Mouse (Mus musculus): ENCODE measurements at regions not wholly inside any gene's neighbourhood (a gene's known extent, or its start where the extent isn't known, plus 50 kb on each side); places are given as distances from the start of the nearest gene placed in this dataset.

DNA sequence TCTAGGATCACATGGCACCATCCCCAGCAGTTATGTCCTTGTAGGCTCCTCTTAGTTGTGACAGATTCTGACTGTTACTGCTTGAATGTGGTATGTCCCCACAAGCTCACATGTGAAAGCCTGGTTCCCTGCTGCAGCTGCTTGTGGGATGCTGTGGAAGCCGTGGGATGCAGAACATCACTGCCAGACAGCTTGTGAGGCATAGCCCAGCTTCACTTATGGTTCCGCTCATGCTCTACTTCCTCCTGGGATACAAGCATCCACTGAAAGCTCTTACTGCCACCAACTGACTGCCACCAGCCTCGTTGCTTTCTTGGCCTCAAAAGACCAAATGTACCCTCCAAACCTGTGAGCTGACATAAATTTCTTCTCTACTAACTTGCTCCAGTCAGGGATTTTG is 167.7 kb upstream of the Ccdc122 start:
- peak in 1 of 2 experiments; percentile 35 for DNase-seq (ENCODE audit: low spot score in 2 of 2)

DNA sequence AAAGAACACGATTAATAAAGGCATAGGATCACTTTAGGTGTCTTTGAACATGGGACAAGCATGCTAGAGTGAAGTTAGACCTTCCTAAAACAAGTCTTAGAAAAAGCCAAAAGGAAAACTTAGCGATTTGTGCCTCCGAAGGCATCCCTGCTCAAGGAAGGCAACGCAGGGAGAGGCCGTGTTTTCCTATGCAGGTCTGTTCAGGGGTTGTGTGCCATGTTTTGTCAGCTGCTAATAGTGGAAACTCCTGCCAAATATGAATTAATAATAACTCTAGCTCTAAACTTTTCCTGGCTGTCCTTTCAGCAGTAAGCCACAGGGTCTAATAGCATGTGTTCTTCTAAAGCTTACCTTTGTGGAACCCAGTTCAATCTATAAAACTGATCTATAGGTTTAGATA is 168.4 kb upstream of the Ccdc122 start:
- no peak for DNase-seq (ENCODE audit: low spot score in 2 of 2)

DNA sequence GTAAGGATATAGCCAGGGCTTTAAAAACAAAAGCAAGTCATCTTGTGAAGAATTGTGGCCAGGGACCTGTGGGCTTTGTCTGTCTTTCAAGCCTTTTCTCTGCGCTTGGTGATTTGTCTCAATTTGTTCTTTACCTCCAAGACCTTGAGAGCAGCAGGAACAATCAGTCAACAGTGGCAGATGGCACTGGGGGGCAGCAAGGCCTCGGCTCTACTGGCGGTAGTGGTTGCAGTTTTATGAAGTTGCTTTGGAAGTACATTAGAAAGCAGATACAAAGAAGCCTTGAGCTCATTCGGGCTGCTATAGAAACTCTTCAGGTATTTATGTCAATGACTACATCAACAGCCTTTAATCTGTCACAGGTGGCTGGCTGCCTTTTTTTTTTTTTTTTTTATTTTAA is 171.9 kb upstream of the Ccdc122 start:
- DNase-seq (ENCODE audit: low spot score in 2 of 2), result no peak

DNA sequence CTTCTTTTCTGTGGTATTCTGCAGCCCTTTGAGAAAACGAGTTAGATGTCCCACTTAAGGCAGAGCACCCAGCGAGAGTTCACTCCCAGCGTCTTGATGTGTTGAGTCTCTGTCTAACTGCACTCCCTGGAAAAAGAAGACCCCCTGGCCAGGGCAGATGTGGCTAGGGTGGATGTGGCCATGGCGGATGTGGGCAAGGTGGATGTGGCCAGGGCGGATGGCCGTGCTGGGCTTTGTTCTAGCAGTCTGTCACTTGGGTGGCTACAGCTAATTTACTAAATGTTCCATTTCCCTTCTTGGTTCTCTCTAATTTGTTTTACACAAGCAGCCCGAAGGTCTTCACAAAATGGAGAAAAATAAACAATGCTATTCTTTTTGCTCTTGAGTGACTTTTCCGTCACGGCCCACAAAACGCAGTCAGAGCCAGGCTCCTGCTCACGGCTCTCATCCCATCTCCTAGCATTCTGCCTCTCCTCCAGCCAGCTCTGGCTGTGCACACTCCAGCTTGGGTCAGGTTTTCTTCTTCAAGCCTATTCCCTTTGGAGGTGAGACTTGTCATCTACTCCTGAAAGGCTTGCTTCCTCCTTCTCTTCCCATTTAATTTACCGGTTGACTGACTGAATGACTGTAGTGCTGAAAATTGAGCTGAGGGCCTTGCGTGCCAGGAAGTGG is 173.4 kb upstream of the Ccdc122 start:
- no peak for DNase-seq (ENCODE audit: low spot score in 2 of 2)

DNA sequence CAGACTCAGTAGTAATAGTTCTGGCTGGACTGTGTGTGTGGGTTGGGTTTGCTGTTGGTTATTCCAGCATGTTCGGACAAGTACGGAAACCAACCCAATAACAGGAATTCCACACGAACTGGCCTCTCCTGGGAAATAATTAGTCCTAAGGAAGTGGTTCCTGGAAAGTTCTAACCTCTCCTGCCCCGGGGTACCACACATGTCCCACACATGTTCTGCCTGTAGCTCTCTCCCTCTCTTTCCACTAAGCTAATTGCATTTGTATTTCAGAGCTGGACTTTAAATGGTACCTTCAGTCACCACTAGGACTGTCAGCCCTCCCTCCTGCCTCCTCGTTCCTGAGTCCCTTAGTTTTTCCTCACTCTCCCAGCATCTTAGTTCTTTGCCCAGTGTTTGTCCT is 178.2 kb upstream of the Ccdc122 start:
- no peak for DNase-seq (ENCODE audit: low spot score in 2 of 2)

DNA sequence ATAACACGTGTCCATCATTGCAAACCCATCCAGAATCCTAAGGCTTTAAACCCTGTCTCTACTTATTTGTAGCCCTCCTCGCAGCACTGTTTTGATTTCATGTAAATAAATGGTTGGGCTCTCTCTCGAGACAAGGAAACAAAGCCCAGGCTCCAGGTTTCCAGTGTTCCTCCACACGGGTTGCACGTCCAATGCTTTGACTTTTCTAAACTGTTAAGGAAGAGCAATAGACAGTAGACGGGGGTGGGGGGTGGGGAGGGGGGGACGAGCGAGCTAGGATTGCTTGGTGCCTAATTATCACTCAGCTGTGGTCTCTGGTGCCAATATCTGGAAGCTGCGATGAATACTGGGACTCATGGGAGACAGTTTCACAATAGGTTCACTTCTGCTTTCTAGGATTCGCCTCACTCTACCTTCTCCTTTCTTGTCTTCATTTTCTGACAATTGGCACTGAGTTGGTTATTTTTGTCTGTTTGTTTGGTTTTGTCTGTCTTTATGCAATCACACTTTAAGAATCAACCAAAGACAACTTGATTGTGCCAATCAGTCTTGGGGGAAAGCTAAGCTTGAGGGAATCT is 179.3 kb upstream of the Ccdc122 start:
- no peak for DNase-seq (ENCODE audit: low spot score in 2 of 2)

DNA sequence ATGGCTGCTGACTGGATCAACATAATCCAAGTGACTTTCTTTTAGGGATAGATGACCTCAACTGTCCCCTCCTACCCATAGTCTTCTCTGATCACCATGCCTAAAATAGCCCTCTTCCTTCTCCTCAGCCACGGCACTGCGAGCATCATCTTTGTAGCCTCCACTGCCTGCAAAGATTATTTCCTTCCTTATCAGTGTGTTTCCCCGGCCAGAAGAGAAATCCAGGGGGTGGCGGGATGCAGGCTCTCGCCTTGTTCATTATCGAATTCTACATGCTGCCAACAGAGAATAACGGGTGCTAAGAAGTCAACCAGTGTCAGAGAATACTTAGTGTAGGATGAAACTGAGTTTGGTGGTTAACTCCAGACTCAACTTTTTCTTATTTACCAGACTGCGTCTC is 180.0 kb upstream of the Ccdc122 start:
- no peak for DNase-seq (ENCODE audit: low spot score in 2 of 2)

DNA sequence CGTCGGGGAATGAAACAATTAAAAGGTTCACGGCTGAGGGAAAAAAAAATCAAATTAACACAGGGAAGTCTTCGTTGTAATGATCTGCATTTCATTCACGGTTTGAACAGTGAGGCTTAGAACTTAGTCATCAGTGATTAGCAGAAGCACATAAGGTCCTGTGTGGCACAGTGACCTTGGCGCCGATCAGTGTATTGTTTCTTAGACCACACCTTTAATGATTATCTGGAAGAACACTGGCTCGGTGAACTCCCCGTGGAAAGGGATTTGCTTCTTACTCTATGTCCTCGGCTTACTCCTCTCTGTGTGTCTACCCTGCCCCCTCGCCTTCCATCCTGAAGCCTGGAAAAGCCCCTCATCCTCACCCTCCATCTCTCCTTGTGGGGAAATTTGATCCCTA is 181.6 kb upstream of the Ccdc122 start:
- no peak for DNase-seq (ENCODE audit: low spot score in 2 of 2)

DNA sequence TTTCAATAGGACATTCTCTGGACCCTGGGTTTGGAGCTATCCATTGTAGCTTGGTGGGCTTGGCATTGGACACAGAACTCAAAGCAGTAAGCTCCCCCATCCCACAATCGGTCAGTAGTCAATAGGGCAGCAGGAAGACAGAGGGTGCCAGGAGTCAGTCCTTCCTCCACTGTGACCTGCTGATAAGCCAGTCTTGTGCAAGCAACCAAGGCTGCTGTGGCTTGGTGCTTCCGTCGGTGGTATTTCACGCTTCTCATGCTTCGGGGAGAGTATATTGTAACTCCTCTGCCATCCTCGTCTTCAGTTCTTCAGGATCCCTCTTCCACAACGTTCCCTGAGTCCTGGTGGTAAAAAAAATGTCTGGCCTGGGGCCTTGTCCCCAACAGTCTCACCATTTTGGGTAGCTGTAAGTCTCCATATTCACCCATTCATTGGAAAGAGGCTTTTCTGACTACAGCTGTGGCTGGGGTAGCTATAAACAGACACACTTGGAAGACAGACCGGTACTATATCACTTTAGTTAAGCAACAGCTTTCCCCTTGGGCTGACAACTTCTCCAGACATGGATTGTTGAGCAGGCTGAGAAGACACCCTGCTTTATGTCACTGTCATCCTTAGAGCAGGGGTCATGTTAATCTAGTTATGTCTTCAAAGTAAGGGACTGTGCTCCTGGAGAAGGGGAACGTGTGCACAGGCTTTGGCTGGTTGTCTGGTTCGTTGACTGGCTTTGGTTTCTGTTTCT is 184.9 kb upstream of the Ccdc122 start:
- no peak for DNase-seq (ENCODE audit: low spot score in 2 of 2)

DNA sequence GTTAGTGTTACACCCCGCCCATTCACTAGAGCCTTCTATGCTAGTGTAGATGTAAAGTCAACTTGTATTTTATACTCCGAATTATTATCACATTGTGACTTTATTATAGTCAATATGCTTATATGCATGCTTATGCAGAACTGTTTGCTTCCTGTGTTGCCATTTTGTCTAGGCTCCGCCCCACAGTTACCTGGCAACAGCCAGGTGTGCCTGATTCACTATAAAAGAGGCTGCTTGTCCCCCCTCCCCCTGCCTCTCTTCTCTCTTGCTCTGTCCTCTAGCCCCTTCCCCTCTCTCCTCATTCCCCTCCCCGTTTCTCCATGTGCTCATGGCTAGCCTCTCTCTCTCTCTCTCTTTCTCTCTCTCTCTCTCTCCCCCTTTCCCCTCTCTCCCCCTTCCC is 185.9 kb upstream of the Ccdc122 start:
- DNase-seq (ENCODE audit: low spot score in 2 of 2), result no peak

DNA sequence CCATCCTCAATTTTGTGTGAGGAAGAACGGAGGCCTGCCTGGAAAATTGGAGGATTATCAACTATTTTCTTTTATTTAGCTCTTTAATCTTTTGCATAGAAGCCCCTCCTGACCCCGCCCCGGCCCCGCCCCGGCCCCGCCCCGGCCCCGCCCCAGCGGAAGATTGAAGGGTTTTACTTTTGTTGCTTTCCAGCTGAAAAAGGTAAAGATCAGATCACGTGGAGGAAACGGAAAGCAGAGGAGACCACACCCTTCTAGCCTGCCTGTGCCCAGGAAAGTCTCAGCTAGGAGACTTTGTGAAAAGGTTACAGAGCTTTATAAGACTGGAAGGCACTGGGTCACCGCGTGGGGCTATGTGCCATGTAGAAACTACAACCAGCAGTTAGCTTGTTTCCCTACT is 186.5 kb upstream of the Ccdc122 start:
- DNase-seq (ENCODE audit: low spot score in 2 of 2), result no peak

DNA sequence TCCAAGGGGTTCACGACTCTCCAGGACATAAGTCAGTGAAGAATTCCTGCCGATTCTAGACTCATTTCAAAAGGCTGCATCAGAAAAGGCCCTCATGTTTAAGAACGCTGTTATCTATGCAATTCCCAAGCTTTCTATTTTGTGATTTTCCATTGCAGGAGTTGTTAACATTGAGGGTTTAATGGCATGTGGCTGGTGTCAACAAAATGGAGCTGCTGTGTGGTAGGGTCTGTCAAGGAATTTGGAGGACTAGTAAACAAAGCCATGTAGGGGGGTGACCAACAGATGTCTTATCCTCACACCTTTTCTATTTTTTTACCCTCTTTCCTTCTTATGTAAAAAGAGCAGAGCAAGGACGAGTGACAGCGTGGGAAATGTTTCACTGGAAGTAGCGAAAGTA is 186.9 kb upstream of the Ccdc122 start:
- no peak for DNase-seq (ENCODE audit: low spot score in 2 of 2)

DNA sequence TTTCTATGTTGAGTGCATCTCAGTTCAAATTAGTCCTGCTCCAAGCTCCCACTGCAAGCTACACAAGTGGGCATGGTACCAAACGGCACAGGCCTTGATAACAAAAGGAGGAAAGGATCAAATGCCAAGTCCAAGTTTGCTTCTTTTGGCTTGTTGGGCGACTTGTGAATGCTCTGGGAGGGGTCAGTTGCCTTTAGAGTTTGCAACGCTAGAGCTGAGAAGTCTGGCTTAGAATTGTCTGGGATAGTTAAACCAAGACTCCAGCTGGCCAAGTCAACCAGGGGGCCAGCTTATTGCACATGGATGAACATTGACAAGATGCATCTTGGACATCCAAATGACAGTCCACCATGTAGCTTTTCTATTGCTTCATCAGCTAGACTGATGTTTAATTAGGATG is 187.5 kb upstream of the Ccdc122 start:
- no peak for DNase-seq (ENCODE audit: low spot score in 2 of 2)

DNA sequence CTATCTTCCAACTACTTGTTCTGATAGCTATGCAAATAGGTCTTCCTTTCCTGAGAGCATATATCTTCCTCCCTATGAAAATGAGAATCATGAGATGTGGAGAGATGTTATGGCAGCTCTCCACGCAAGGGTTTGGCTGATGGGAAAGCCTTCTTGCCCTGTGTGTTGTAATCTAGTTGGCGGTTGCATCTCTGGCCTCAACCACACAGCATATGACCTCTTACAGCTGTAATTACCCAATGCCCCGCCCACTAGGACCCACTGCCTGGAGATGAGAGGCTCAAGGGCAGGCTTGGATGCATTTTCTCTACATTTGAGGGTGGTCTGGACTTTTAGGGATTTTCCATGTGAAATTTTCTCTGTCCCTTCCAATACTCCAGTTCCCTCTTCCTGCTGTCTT is 190.9 kb upstream of the Ccdc122 start:
- no peak for DNase-seq (ENCODE audit: low spot score in 2 of 2)

DNA sequence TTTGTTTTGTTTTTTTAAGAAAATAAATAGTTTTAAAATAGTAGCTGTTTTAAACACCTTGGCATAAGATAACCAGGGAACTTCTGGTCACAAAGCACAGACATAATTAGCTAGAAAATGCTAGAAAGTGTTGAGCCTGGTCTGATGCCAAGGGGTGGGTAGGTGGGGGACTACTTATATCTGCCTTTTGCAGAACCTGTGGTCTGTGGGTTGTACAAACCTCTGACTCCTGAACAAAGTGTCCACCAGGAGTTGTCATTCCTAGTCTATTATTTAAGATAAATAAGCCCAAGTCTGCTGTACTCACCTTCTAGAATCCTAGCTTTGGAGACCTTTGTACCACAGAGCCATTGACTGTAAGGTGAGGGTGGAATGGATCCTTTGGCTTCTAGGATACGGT is 191.9 kb upstream of the Ccdc122 start:
- no peak for DNase-seq (ENCODE audit: low spot score in 2 of 2)

DNA sequence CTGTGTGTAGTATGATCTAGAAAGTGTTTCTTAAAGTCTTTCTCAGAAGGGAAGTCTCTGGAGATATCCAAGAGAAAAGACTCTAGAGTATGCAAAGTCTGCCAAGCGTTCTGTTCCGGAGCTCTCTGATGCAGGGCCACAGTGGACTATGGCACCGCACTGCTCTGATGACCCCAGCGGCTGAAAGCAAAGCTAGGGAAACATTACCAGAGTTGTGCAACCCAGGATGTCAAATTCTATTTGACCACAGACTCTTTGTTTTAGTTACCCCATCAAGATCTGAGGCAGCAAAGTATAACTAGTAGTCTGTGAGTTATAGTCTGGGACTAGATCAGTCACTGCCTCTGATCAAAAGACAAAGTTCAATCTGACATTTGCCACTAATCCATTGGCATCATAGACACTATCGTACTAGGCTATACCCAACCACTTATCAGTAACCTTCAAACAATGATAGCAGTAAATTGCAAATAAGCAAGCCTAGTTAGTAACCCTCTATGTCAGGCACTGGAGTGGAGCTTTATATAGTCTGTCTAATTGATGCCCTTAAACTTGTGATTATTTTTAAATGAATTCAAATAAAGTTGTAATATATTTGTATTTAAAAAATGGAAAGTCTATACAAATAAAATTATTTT is 198.9 kb upstream of the Ccdc122 start:
- no peak for DNase-seq (ENCODE audit: low spot score in 2 of 2)

DNA sequence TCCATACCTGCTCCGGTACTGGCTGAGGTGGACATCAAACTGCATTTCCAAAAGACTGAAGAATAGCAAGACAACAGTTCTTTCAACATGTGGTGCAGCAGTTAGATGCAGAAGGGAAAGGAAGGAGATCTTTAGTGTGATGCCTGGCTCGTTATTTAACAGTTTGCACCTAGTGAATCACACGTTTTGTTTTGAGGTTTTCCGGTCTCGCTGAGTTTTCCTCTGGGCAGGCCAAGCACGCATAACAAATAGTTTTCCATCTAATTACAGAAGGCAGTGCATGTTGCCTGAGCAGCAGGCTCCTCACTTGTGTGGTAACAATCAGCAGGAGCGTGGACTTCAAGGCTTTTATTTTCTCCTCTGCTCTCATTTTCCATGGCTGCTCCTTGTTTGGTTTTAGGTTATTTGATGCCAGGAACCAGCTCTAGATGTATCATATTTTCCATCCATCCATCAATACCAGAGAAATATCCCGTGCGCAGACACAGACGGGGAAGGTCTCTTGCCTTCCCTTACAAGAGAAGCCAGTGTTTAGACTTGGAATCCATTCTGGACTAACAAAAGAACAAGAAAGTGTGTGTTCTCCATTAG is 199.6 kb upstream of the Ccdc122 start:
- DNase-seq (ENCODE audit: low spot score in 2 of 2), result no peak

DNA sequence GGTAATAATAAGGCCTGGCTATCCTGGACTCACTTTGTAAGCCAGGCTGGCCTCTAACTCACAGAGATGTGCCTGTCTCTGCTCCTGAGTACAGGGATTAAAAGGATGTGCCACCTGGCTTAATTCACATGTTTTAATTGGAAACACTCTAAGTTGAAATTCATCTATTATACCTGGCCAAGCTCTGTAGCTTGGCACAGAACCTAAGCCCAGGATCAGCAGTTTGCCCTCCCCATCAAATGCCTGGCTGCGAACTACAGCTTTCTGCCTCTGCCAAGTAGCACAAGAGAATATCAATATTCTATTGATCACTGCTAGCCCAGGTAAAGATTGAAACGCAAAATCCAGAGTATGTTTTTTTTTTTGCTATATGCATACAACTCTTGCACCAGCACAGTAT is 200.3 kb upstream of the Ccdc122 start:
- DNase-seq (ENCODE audit: low spot score in 2 of 2), result no peak

DNA sequence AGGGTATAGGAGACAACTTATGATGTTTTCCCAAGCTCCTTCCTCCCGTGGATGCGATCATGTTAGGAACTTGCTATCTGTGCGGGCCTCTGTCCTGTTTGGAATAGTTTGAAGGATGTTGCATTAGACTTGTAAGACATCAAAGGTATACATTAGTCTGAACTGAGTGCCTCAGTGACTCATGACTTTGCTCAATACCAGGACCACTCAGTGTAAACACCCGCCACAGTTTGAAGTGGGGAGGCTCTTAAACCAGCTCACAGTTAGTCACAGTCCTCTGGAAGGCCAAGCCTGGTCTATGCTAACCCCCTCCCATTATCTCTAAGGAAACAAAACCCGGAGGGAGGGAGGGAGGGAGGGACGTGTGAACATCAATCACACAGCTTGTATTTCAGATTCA is 202.5 kb upstream of the Ccdc122 start:
- DNase-seq (ENCODE audit: low spot score in 2 of 2), result no peak

DNA sequence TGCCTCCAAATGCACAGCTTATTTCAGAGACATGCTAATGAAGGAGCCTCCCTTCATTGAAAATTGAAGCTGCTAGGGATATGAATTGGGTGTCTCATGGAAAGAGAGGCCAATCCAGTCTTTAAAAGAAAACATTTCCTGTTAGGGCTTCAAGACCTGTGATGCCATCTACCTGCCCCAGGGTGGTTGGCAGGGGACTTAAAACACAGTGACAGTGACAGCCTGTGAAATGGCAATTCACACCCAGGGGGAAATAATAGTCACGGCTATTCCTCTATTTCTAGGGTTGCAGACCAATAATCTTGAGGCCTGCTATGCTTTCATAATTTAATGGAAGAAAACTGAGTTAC is 207.4 kb upstream of the Ccdc122 start:
- DNase-seq (ENCODE audit: low spot score in 2 of 2), result no peak

DNA sequence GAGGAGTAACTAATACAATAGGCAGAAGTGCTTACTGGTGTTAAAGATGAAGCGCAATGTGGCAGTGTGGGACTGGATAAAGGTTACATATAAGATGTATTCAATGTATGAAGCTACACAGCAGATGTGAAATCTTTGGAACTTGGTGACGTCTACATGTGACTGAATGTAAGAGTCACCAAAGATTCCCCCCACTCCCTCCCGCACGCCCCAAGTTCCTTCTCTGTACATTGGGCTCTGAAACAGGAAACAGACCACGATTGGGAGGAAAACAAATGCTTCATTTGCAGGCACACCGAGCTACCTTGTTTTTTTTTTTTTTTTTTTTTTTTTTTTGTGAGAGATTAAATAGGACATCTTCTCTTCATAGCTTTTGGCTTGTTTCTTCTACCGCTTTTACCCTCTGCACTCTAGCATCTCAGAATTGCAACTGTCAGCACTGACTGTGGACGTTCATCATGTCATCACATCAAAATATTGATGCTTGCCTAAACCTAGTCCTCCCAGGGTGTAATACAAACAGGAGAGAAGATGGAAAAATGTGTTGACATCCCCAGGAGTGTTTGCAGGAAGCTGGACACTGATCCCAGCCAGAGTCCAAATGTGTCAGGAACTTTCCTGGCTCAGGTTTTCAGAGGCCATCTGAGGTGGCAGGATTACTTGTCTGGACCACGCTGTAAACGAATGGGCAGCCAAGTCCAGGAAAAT is 208.0 kb upstream of the Ccdc122 start:
- DNase-seq (ENCODE audit: low spot score in 2 of 2), result no peak

DNA sequence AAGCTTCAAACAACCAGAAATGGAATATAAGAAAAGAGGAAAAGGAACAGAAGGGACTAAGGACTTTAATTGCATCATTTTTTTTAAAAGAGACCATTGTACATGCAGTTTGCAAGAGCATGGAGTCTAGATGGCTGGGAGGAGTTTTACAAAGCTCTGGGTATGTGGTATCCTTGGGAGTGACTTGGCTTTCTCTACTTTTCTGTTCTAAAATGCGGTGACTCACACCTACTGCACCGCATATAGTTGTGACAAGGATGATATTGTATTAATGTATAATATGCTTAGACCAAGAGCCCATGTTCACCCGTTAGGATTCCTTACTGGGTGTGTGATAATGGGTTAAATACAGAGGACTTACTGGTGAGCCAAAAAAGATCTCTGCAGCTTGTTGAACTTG is 212.5 kb upstream of the Ccdc122 start:
- DNase-seq (ENCODE audit: low spot score in 2 of 2), result no peak
